Mouse (Mus musculus): ENCODE results near the gene Cox4i1.

DNA sequence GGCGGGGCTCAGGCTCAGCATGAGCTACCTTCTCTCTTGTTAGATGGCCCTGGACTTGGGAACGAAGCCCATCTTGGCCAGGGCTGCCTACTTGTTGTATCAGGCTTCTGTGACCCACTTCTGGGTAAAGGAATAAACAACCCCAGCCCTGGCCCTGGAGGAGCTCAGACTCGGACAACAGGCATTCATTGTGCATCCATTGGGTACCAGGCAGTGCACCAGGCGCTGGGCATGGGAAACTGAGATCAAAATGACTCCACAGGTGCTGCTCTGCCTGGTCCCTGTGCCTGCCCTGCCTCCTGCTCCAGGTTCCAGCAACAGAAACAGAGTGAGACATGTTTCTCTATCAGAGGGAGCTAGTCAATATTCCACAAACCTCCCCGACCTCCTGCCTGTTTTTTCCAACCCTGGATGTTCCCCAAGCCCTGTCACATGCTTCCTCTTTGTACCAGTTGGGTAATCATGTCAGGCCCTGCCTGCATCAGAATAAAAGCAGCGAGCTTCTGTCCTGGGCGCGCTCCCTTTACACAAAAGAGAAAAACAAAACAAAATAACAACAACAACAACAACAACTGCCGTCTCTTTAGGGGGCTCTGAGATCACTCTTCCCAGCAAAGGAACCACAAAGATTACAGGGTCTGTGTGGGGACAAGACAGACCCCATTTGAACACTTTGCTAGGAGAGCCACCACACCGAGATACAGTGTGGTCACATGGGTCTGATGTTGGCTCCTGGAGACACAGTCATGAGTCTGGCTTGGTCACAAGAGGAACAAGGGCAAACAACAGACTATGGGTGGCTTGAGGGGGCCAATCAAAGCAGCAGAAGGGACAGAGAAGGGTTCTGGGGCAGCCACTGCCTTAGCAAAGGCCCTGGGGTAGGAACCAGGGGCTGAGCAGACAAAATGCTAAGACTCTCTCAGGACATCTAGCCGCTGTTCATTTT lies 48.5 kb upstream of the Cox4i1 start:
- TF ChIP-seq POLR2A (IDR thresholded peaks at IDR 0.05; ENCODE audit: borderline replicate concordance, extremely low read depth, low read depth, low read length) (no peak), CTCF (IDR thresholded peaks at IDR 0.05; ENCODE audit: insufficient read depth, low read length) (no peak)
